Mouse (Mus musculus): Measurements from ENCODE around the gene Edem1. TPM values are rescaled to one million over a fixed set of nuclear protein-coding genes. Genes with fewer than 3 reads are reported as not detected.
A peak's percentile ranks its signal among the peaks of the same experiment; 100 is the strongest.
"Not testable (repeated sequence)": the region's sequence is repeated elsewhere in the genome, so short reads cannot be mapped to it uniquely, and the experiment has no call there.

The Edem1 gene
- polyA plus RNA-seq, 1 experiment from 2014 or later = 10.7 TPM

DNA sequence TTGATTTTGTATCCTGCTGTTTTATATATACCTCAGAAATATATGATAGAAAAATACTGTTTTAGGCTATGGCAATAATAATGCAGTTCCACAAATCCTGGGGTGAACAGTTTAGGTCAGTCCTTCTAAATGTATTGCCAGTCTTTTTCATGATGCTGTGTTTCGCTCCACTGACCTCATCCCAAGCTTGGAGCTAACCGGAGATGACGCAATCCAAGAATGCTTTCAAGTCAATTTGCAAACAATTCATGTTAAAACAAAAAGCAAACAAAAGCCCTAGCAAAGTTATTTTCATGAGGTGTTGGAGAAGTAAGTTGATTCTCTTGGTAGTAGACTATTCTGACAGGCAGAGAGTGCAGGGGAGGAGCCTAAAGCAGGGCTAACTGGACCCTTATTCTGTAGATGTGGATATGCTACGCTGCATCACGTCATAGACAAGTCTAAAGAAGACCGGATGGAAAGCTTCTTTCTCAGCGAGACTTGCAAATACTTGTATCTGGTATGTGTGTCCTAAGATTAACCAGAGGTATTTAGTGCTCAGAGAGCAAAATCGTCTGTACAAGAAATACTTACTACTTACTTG is 23.7 kb downstream of the Edem1 start:
- Histone ChIP-seq H3K36me3 (peaks cover 55% of the 10 kb centered on the region), H3K9ac (no peak overlapping the region), H3K4me3 (no peak overlapping the region), H3K27me3 (no peaks in the 10 kb centered on the region), H3K9me3 (replicated peaks) (no peaks in the 10 kb centered on the region), H3K4me1 (replicated peaks) (no peaks in the 10 kb centered on the region), H3K27ac (no peak overlapping the region), H3K4me2 (no peak overlapping the region)
- no peak for ATAC-seq (replicated peaks; ENCODE audit: insufficient number of reproducible peaks, insufficient read depth, low FRiP score, low read depth)
- 86% methylated on average over 8 of the region's 8 CpGs for WGBS

DNA sequence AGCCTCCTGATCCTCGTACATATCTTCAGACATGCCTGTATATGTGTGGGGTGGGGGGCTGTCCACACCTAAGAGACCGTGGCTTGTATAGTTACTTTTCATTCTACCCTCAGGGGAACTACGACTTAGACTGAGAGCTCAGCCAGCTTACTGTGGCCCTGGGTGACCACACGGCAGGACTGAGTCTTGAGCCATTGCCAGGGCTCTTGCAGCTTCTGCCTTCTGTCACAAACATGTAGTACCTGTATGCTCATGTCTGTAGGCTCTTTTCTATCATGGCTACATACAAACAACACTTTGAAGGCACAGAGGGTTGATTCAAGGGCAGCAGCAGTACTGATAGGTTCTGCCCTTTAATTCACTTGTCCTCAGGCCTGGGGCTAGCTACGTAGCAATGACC is 24.5 kb downstream of the Edem1 start:
- 79% methylated on average over 5 of the region's 5 CpGs for WGBS
- Histone ChIP-seq H3K27ac (no peak overlapping the region), H3K4me2 (no peak overlapping the region), H3K4me3 (no peak overlapping the region), H3K27me3 (no peaks in the 10 kb centered on the region), H3K4me1 (replicated peaks) (no peaks in the 10 kb centered on the region), H3K9me3 (replicated peaks) (no peaks in the 10 kb centered on the region), H3K36me3 (peaks cover 55% of the 10 kb centered on the region), H3K9ac (no peak overlapping the region)
- ATAC-seq (replicated peaks; ENCODE audit: insufficient number of reproducible peaks, insufficient read depth, low FRiP score, low read depth) = no peak

- Histone ChIP-seq H3K4me2 (no peak overlapping the region), H3K27me3 (no peaks in the 10 kb centered on the region), H3K9ac (no peak overlapping the region), H3K4me1 (replicated peaks) (no peaks in the 10 kb centered on the region), H3K4me3 (no peak overlapping the region), H3K9me3 (replicated peaks) (peaks cover 7% of the 10 kb centered on the region; the same call in 1 of the 2 replicates), H3K36me3 (peaks cover 21% of the 10 kb centered on the region), H3K27ac (no peak overlapping the region)
- no peak for ATAC-seq (replicated peaks; ENCODE audit: insufficient number of reproducible peaks, insufficient read depth, low FRiP score, low read depth)
- WGBS = 91% methylated on average over 9 of the region's 9 CpGs
Observed at GRCm38 (mm10) chr6:108858583-108858982, 30.1 kb downstream of the Edem1 start.

DNA sequence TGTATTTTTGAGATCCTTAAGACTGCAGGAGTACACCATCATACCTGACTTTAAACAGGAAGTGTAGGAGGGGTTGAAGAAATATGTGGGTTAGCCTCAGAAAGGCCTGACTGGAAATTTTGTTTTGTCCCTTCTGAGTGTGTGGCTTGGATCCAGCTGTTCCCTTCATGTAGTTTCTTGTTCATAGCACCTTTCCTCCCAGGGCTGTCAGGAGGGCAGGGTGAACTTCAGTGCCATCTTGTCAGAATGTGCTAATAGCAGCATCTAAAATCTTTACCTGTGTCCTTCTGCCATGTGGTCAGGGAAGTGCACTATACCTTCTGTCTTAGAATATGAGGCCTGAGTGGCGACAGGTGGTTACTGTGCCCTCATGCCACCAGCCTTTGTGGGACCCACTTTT is 32.8 kb downstream of the Edem1 start:
- Histone ChIP-seq H3K27me3 (no peaks in the 10 kb centered on the region), H3K9ac (no peak overlapping the region), H3K4me1 (replicated peaks) (no peaks in the 10 kb centered on the region), H3K4me3 (no peak overlapping the region), H3K27ac (no peak overlapping the region), H3K4me2 (no peak overlapping the region), H3K36me3 (no peaks in the 10 kb centered on the region; the same call in 1 of the 2 replicates), H3K9me3 (replicated peaks) (peaks cover 7% of the 10 kb centered on the region; the same call in 1 of the 2 replicates)
- ATAC-seq (replicated peaks; ENCODE audit: insufficient number of reproducible peaks, insufficient read depth, low FRiP score, low read depth) = no peak
- 89% methylated on average over 1 of the region's 1 CpGs for WGBS

DNA sequence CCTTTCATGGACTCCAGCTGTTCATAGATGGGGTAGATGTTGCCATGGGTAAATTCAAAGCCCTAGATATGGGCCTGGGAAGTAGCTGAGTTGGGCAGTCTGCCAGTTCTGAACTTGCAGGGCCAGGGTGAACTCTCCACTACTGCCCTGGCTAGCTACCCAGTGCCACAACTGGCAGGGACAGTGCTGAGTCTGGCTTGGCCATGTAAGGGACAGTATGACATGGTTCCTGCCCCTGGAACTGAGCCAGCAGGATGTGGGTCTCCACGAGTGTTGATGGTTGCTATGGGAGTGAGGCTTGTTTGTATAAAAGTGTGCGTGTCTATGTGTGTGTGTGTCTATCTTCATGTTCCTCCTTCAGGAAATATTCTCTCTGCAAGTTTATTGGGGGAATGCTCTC is 34.1 kb downstream of the Edem1 start:
- H3K4me3 ChIP-seq = no peak overlapping the region
- H3K4me2 ChIP-seq = no peak overlapping the region
- H3K27me3 ChIP-seq = no peaks in the 10 kb centered on the region
- H3K9me3 ChIP-seq (replicated peaks) = peaks cover 7% of the 10 kb centered on the region; the same call in 1 of the 2 replicates
- ATAC-seq (replicated peaks; ENCODE audit: insufficient number of reproducible peaks, insufficient read depth, low FRiP score, low read depth) = peak; percentile 21; the same call in 1 of the 2 replicates
- H3K27ac ChIP-seq = no peak overlapping the region
- no peaks in the 10 kb centered on the region; the same call in 1 of the 2 replicates for H3K36me3 ChIP-seq
- WGBS = 57% methylated on average over 2 of the region's 2 CpGs
- no peak overlapping the region for H3K9ac ChIP-seq
- no peaks in the 10 kb centered on the region for H3K4me1 ChIP-seq (replicated peaks)

DNA sequence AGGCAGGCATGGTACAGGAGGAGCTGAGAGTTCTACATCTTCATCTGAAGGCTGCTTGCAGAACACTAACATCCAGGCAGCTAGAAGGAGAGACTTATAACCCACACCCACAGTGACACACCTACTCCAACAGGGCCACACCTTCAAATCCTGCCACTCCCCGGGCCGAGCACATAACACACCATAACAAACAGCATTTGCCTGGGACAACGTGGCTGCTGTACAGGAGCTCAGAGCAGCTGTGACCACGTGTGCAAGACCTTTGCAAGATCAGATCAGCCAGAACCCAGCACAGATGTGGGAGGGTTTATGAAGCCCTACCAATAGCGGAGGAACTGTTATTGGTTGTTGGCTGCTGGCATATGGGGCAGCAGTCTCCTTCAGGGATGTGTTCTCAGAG is 37.9 kb downstream of the Edem1 start:
- no peak overlapping the region for H3K4me2 ChIP-seq
- H3K4me1 ChIP-seq (replicated peaks) = no peaks in the 10 kb centered on the region
- no peaks in the 10 kb centered on the region for H3K27me3 ChIP-seq
- H3K9me3 ChIP-seq (replicated peaks) = peaks cover 7% of the 10 kb centered on the region; the same call in 1 of the 2 replicates
- no peaks in the 10 kb centered on the region; the same call in 1 of the 2 replicates for H3K36me3 ChIP-seq
- no peak overlapping the region for H3K27ac ChIP-seq
- no peak overlapping the region for H3K9ac ChIP-seq
- ATAC-seq (replicated peaks; ENCODE audit: insufficient number of reproducible peaks, insufficient read depth, low FRiP score, low read depth) = no peak
- no peak overlapping the region for H3K4me3 ChIP-seq
- WGBS = 79% methylated on average over 5 of the region's 5 CpGs

- not testable (repeated sequence) for H3K4me3 ChIP-seq; H3K9ac ChIP-seq; ATAC-seq (replicated peaks; ENCODE audit: insufficient number of reproducible peaks, insufficient read depth, low FRiP score, low read depth); H3K36me3 ChIP-seq; H3K4me1 ChIP-seq (replicated peaks); H3K27ac ChIP-seq; H3K9me3 ChIP-seq (replicated peaks); H3K27me3 ChIP-seq; H3K4me2 ChIP-seq
- 55% methylated on average over 2 of the region's 2 CpGs for WGBS
Observed at GRCm38 (mm10) chr6:108869031-108869430, 40.6 kb downstream of the Edem1 start.

- Histone ChIP-seq H3K36me3 (no peaks in the 10 kb centered on the region), H3K4me3 (no peak overlapping the region), H3K9ac (no peak overlapping the region), H3K27ac (no peak overlapping the region), H3K9me3 (replicated peaks) (no peaks in the 10 kb centered on the region), H3K4me1 (replicated peaks) (no peaks in the 10 kb centered on the region), H3K27me3 (no peaks in the 10 kb centered on the region), H3K4me2 (no peak overlapping the region)
- WGBS = 81% methylated on average over 2 of the region's 2 CpGs
- ATAC-seq (replicated peaks; ENCODE audit: insufficient number of reproducible peaks, insufficient read depth, low FRiP score, low read depth) = no peak
Observed at GRCm38 (mm10) chr6:108870421-108870820, 42.0 kb downstream of the Edem1 start.

- Histone ChIP-seq H3K4me1 (replicated peaks) (no peaks in the 10 kb centered on the region), H3K27me3 (no peaks in the 10 kb centered on the region), H3K27ac (no peak overlapping the region), H3K4me2 (no peak overlapping the region), H3K9me3 (replicated peaks) (no peaks in the 10 kb centered on the region), H3K36me3 (no peaks in the 10 kb centered on the region), H3K4me3 (no peak overlapping the region), H3K9ac (no peak overlapping the region)
- no peak for ATAC-seq (replicated peaks; ENCODE audit: insufficient number of reproducible peaks, insufficient read depth, low FRiP score, low read depth)
- 77% methylated on average over 4 of the region's 4 CpGs for WGBS
Observed at GRCm38 (mm10) chr6:108871251-108871650, 42.8 kb downstream of the Edem1 start.

DNA sequence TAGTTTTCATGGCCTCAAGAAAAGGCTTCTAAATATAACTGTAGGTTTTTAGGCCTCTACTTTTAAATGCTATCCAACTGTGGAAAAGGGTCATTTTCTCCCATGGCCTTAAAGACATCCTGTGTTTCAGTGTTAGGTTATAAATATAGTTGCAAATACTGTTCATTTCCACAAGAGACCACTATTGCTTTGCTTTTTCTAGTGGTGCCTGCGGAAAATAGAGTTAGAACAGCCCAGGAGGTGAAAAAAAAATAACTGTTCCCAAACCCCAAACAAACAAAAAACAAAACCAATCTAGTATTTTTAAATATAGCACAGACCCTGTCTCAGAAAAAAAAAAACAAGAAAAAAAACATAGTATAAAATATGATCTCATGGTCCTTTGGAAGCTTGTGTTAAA is 46.9 kb downstream of the Edem1 start:
- Histone ChIP-seq H3K4me3 (no peak overlapping the region), H3K9ac (no peak overlapping the region), H3K36me3 (no peaks in the 10 kb centered on the region), H3K27me3 (no peaks in the 10 kb centered on the region), H3K27ac (peak overlapping the region; percentile 18; the same call in 1 of the 2 replicates), H3K9me3 (replicated peaks) (no peaks in the 10 kb centered on the region), H3K4me2 (peak overlapping the region; percentile 42), H3K4me1 (replicated peaks) (no peaks in the 10 kb centered on the region)
- ATAC-seq (replicated peaks; ENCODE audit: insufficient number of reproducible peaks, insufficient read depth, low FRiP score, low read depth) = no peak
- 72% methylated on average over 1 of the region's 1 CpGs for WGBS

DNA sequence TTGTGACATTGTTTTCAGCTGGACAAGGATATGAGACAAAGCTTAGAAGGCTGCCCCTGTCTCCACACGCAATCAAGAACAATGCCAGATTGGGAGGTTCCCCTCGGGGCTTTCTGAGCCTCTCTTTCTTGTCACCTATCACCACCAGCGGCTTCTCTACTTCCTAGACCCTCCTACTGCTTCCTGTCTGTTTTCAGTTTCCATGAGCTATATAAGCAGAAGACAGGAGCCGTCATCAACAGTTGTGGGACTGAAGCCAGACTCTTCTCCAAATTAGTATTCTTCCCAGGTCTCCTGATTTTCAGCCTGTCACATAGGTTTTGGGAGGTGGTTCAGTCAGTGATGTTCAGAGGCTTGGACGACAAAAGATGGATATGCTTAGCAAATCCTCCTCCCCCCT is 47.6 kb downstream of the Edem1 start:
- Histone ChIP-seq H3K4me3 (0 out of 2 replicates have a peak overlapping the region, but pooled peaks have one; percentile 1), H3K4me1 (replicated peaks) (no peaks in the 10 kb centered on the region), H3K4me2 (peak overlapping the region; percentile 42), H3K27ac (peak overlapping the region; percentile 18; the same call in 1 of the 2 replicates), H3K9ac (no peak overlapping the region), H3K36me3 (no peaks in the 10 kb centered on the region), H3K27me3 (no peaks in the 10 kb centered on the region), H3K9me3 (replicated peaks) (no peaks in the 10 kb centered on the region)
- peak; percentile 60; the same call in 1 of the 2 replicates for ATAC-seq (replicated peaks; ENCODE audit: insufficient number of reproducible peaks, insufficient read depth, low FRiP score, low read depth)
- 17% methylated on average over 5 of the region's 5 CpGs for WGBS

GRCm38 (mm10) chr6:108876486-108876885 is 48.0 kb downstream of the Edem1 start:
- H3K36me3 ChIP-seq = no peaks in the 10 kb centered on the region
- no peaks in the 10 kb centered on the region for H3K9me3 ChIP-seq (replicated peaks)
- H3K4me3 ChIP-seq = no peak overlapping the region
- H3K9ac ChIP-seq = no peak overlapping the region
- no peaks in the 10 kb centered on the region for H3K4me1 ChIP-seq (replicated peaks)
- no peaks in the 10 kb centered on the region for H3K27me3 ChIP-seq
- no peak overlapping the region for H3K4me2 ChIP-seq
- H3K27ac ChIP-seq = no peak overlapping the region
- ATAC-seq (replicated peaks; ENCODE audit: insufficient number of reproducible peaks, insufficient read depth, low FRiP score, low read depth) = 0 out of 2 replicates have a peak, but pooled peaks have one; percentile 35
- 36% methylated on average over 2 of the region's 2 CpGs for WGBS

All from heart, embryonic 15.5 days (tissue).